8 mouse cellular contexts compared by ENCODE assay signal in the genomic region with DNA sequence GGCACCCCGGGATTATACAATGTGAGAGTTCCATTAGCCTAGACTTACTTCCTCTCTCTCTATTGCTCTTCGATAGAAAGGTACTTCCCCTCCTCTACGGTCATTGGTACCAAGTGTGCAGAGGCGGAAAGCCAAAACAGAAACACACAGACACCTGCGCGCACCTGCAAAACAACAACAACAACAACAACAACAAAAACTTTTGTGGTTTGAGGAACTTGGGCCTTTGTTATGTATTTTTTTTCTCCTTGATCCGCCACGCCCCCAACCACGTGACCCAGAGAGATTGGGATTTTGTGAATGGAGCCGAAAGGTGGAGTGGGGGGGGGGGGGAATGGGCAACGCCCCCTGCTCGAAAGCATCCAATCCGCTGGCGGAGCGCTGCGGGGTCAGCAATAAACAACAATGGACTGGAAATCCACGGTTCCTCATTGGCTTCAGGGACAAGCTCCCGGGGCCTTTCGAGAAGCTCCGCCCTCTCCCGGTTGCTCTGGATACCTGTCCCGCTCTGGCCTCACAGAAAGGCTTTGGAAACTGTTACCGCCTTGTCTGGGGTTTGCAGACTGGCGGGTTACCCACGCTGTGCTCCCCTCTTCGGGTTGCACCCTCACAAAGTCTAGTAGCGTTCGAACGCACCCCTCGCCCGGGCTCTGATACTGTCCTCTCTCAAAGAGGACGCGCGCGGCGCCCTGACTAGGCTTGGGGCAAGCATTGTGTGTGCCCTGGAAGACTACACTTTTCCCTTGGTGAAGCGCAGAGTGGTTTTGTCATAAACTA. TPM values are rescaled to one million over a fixed set of nuclear protein-coding genes. Genes with fewer than 3 reads are reported as not detected.
A peak's percentile ranks its signal among the peaks of the same experiment; 100 is the strongest.
DNase-seq lines count a peak whose midpoint lies in the region; ATAC-seq and TF ChIP-seq lines count a peak whose summit lies in the region.

No protein-coding gene starts in this region.

- ATAC-seq in forebrain, embryonic 15.5 days (replicated peaks), result peak; percentile 94
- ATAC-seq in liver, embryonic 16.5 days (ENCODE audit: low read depth), result peak; percentile 77
- ATAC-seq in neural tube, embryonic 12.5 days (ENCODE audit: low FRiP score, low read depth), result peak; percentile 96

- H3K4me2 ChIP-seq in forebrain, embryonic 15.5 days (replicated peaks), result peak overlapping the region; percentile 100
- peak overlapping the region; percentile 77 for H3K4me2 ChIP-seq in liver, embryonic 16.5 days (ENCODE audit: low read depth, low read length)
- peak overlapping the region; percentile 97 for H3K4me2 ChIP-seq in neural tube, embryonic 12.5 days (replicated peaks)

- intact Hi-C loops in heart, postnatal 14 days (cut with DNase I), result loop anchor here (10.0 kb wide), 1 partner anchor 184 kb away; no protein-coding TSS in a partner anchor

- no peak for TF ChIP-seq EP300 in ES-Bruce4 (IDR thresholded peaks at IDR 0.05; ENCODE audit: insufficient read depth, low read depth, low read length)

- no peaks in the 10 kb centered on the region for H3K9me3 ChIP-seq in ES-Bruce4 (replicated peaks; ENCODE audit: control insufficient read depth, insufficient read depth, low read length, poor library complexity, severe bottlenecking)
- no peaks in the 10 kb centered on the region for H3K9me3 ChIP-seq in forebrain, embryonic 15.5 days
- no peaks in the 10 kb centered on the region for H3K9me3 ChIP-seq in liver, embryonic 16.5 days (replicated peaks; ENCODE audit: control insufficient read depth, low read length)
- H3K9me3 ChIP-seq in neural tube, embryonic 12.5 days, result no peaks in the 10 kb centered on the region

- under 1% methylated on average over 36 of the region's 37 CpGs for WGBS in forebrain, embryonic 15.5 days
- under 1% methylated on average over 36 of the region's 37 CpGs for WGBS in liver, embryonic 16.5 days (ENCODE audit: insufficient replicate concordance)
- WGBS in neural tube, embryonic 12.5 days, result under 1% methylated on average over 37 of the region's 37 CpGs

- no peaks in the 10 kb centered on the region for H3K4me1 ChIP-seq in ES-Bruce4 (ENCODE audit: control insufficient read depth, insufficient read depth, low read length)
- peaks cover 23% of the 10 kb centered on the region for H3K4me1 ChIP-seq in forebrain, embryonic 15.5 days
- H3K4me1 ChIP-seq in liver, embryonic 16.5 days (ENCODE audit: control insufficient read depth, low read depth, low read length), result no peaks in the 10 kb centered on the region; the same call in 1 of the 2 replicates
- H3K4me1 ChIP-seq in neural tube, embryonic 12.5 days, result no peaks in the 10 kb centered on the region; the same call in 1 of the 2 replicates
- H3K4me1 ChIP-seq in testis, adult 2 months (ENCODE audit: control insufficient read depth, insufficient read depth, low read length), result peaks cover 3% of the 10 kb centered on the region

- DNase-seq in cerebellum, adult 11 months, result peak; percentile 84
- peak; percentile 82 to 84 for DNase-seq in heart, postnatal 14 days
- DNase-seq in kidney, postnatal 4 days, result peak; percentile 84 to 94

- no peaks in the 10 kb centered on the region for H3K27me3 ChIP-seq in ES-Bruce4 (ENCODE audit: control insufficient read depth, insufficient read depth, low read length, poor library complexity, severe bottlenecking)
- H3K27me3 ChIP-seq in forebrain, embryonic 15.5 days, result no peaks in the 10 kb centered on the region
- 0 out of 2 replicates have a peak, but pooled peaks cover 4% of the 10 kb centered on the region for H3K27me3 ChIP-seq in liver, embryonic 16.5 days (ENCODE audit: control insufficient read depth, insufficient read depth, low read depth, low read length)
- no peaks in the 10 kb centered on the region for H3K27me3 ChIP-seq in neural tube, embryonic 12.5 days (replicated peaks)
- H3K27me3 ChIP-seq in testis, adult 2 months (ENCODE audit: control insufficient read depth, insufficient read depth, low read length), result no peaks in the 10 kb centered on the region; the same call in 1 of the 2 replicates

- H3K27ac ChIP-seq in ES-Bruce4 (ENCODE audit: insufficient read depth, low read length), result peak overlapping the region; percentile 86
- peak overlapping the region; percentile 91 for H3K27ac ChIP-seq in forebrain, embryonic 15.5 days (replicated peaks)
- 0 out of 2 replicates have a peak overlapping the region, but pooled peaks have one; percentile 41 for H3K27ac ChIP-seq in liver, embryonic 16.5 days (ENCODE audit: low read length)
- peak overlapping the region; percentile 54; the same call in 1 of the 2 replicates for H3K27ac ChIP-seq in neural tube, embryonic 12.5 days
- H3K27ac ChIP-seq in testis, adult 2 months (ENCODE audit: control insufficient read depth, insufficient read depth, low read depth, low read length), result peak overlapping the region; percentile 19

- TF ChIP-seq CTCF in ES-Bruce4 (IDR thresholded peaks at IDR 0.05; ENCODE audit: low read depth, low read length), result no peak
- TF ChIP-seq CTCF in testis, adult 2 months (IDR thresholded peaks at IDR 0.05; ENCODE audit: control insufficient read depth, insufficient read depth, insufficient replicate concordance, low read depth, low read length), result no peak

- peak overlapping the region; percentile 93 for H3K4me3 ChIP-seq in ES-Bruce4 (ENCODE audit: low read depth, low read length)
- H3K4me3 ChIP-seq in forebrain, embryonic 15.5 days, result peak overlapping the region; percentile 78
- H3K4me3 ChIP-seq in liver, embryonic 16.5 days (ENCODE audit: low read depth, low read length), result peak overlapping the region; percentile 61
- peak overlapping the region; percentile 48 for H3K4me3 ChIP-seq in neural tube, embryonic 12.5 days
- H3K4me3 ChIP-seq in testis, adult 2 months (ENCODE audit: control insufficient read depth, low read depth, low read length), result peak overlapping the region; percentile 87

- H3K9ac ChIP-seq in ES-Bruce4 (ENCODE audit: low read depth, poor library complexity, severe bottlenecking), result peak overlapping the region; percentile 63
- H3K9ac ChIP-seq in forebrain, embryonic 15.5 days (replicated peaks), result peak overlapping the region; percentile 52
- H3K9ac ChIP-seq in liver, embryonic 16.5 days (ENCODE audit: low read depth, low read length), result no peak overlapping the region; the same call in 1 of the 2 replicates
- H3K9ac ChIP-seq in neural tube, embryonic 12.5 days, result peak overlapping the region; percentile 63

- no peak for TF ChIP-seq POLR2A in ES-Bruce4 (IDR thresholded peaks at IDR 0.05; ENCODE audit: insufficient read depth, low read length)
- TF ChIP-seq POLR2A in testis, adult 2 months (IDR thresholded peaks at IDR 0.05; ENCODE audit: control insufficient read depth, low read depth, low read length), result peak; percentile 65

- no peaks in the 10 kb centered on the region for H3K36me3 ChIP-seq in ES-Bruce4 (ENCODE audit: control insufficient read depth, insufficient read depth, low read length, poor library complexity, severe bottlenecking)
- H3K36me3 ChIP-seq in forebrain, embryonic 15.5 days, result no peaks in the 10 kb centered on the region
- no peaks in the 10 kb centered on the region for H3K36me3 ChIP-seq in liver, embryonic 16.5 days (ENCODE audit: control insufficient read depth, insufficient read depth)
- no peaks in the 10 kb centered on the region for H3K36me3 ChIP-seq in neural tube, embryonic 12.5 days
- H3K36me3 ChIP-seq in testis, adult 2 months (ENCODE audit: control insufficient read depth, insufficient read depth, low read length), result no peaks in the 10 kb centered on the region

RNA-seq across cellular contexts. Expression of a gene that starts 0.7 kb away (rescaled TPM):
- polyA plus RNA-seq in ES-Bruce4 (2011; ENCODE audit: insufficient read depth, insufficient read length, low read depth, missing spikeins), result 9.8 and 10.5 TPM in 2 replicates
- polyA plus RNA-seq in forebrain, embryonic 15.5 days (2015; fragmentation: Nextera tagmentation; extraction: Ambion mirVana), result 39.3 and 39.5 TPM in 2 replicates
- 10 to 100 TPM; 11.0 to 12.4 TPM for total RNA-seq in heart, postnatal 14 days (2021)
- polyA plus RNA-seq in liver, embryonic 16.5 days (2015; fragmentation: Nextera tagmentation; extraction: Ambion mirVana), result 0.68 and 1.1 TPM in 2 replicates
- polyA plus RNA-seq in neural tube, embryonic 12.5 days (2016; fragmentation: Nextera tagmentation; extraction: Ambion mirVana), result 18.0 and 21.0 TPM in 2 replicates
- 2.7 and 3.4 TPM in 2 replicates for polyA plus RNA-seq in testis, adult 2 months (2012; rRNA removed)

Comparison
In these comparisons a context has a peak if more than half of its experiments do, and no peak if none do; other contexts are left out.
1. Peak in every context shown above with its lines: DNase-seq, ATAC-seq, H3K4me3 ChIP-seq and H3K27ac ChIP-seq.
2. H3K27ac ChIP-seq: peak in every context shown above with its lines; median percentile 91 in forebrain, embryonic 15.5 days; 86 in ES-Bruce4; 54 in neural tube, embryonic 12.5 days; 41 in liver, embryonic 16.5 days; 19 in testis, adult 2 months.